In the genomic region with DNA sequence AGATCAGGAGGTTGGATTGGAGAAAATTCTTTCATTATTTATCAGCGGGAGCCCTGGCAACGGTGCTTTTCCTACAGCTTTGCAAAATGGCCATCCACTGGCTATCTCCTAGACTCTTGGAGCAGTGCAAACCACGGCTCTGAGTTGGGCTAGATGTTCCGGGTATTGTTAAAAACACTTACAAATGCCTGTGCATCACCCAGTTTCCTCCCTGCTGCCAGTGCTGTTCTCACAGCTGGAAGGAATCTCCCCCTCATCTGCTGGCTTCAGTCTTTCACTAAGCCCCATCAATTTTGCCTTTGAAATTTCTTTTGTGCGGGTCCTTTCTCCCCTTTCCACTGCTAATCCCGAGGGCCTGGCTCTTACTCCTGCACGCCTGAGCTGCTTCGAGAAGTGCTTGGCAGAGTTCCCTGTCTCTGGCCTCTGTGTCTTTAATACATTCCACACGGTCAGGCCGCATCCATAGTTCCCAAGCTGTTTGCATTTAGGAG, we compare ENCODE assay signal across 9 mouse cellular contexts.
DNase-seq lines count a peak whose midpoint lies in the region; ATAC-seq and TF ChIP-seq lines count a peak whose summit lies in the region.
"Had no signal": no experiment of that assay in that cellular context is flagged by ENCODE, and none has a peak within 500 bp of the region (broad histone marks: within the 10 kb centered on the region; RNA-seq: fewer than 3 reads in every experiment).

No protein-coding gene starts in this region.

- WGBS in forebrain, embryonic 15.5 days = 6% methylated on average over 10 of the region's 10 CpGs
- WGBS in midbrain, postnatal 0 days = 13% methylated on average over 10 of the region's 10 CpGs

- H3K4me2 ChIP-seq in forebrain, embryonic 15.5 days (replicated peaks) = no peak overlapping the region
- no peak overlapping the region for H3K4me2 ChIP-seq in midbrain, postnatal 0 days (ENCODE audit: low read depth, low read length, poor library complexity, severe bottlenecking)

- no peaks in the 10 kb centered on the region for H3K36me3 ChIP-seq in forebrain, embryonic 15.5 days
- H3K36me3 ChIP-seq in midbrain, postnatal 0 days (ENCODE audit: insufficient read depth, low read length) = no peaks in the 10 kb centered on the region

- H3K27me3 ChIP-seq in forebrain, embryonic 15.5 days = no peaks in the 10 kb centered on the region
- H3K27me3 ChIP-seq in midbrain, postnatal 0 days (ENCODE audit: insufficient read depth, low read length) = no peaks in the 10 kb centered on the region

- peak; percentile 30 for DNase-seq in adrenal gland, postnatal 10 days
- DNase-seq in adrenal gland, postnatal 36 days = no peak
- DNase-seq in cerebellum, adult 11-12 months = peak; percentile 45
- peak; percentile 71 for DNase-seq in kidney, postnatal 10 days
- peak; percentile 87 for DNase-seq in midbrain, postnatal 0 days (ENCODE audit: low spot score)
- no peak for DNase-seq in layer of hippocampus, adult 8-10 months (ENCODE audit: low spot score in 2 of 2)

- H3K27ac ChIP-seq in forebrain, embryonic 15.5 days (replicated peaks) = peak overlapping the region; percentile 65
- peak overlapping the region; percentile 49; the same call in 1 of the 2 replicates for H3K27ac ChIP-seq in midbrain, postnatal 0 days (ENCODE audit: low read depth, low read length)
- H3K27ac ChIP-seq: macrophage had no signal

- no peak for TF ChIP-seq CTCF in midbrain, postnatal 0 days (IDR thresholded peaks at IDR 0.05)

- no peak overlapping the region for H3K4me3 ChIP-seq in forebrain, embryonic 15.5 days
- H3K4me3 ChIP-seq in midbrain, postnatal 0 days (ENCODE audit: low read depth, low read length) = no peak overlapping the region

- ATAC-seq in forebrain, embryonic 15.5 days (replicated peaks) = peak; percentile 72
- ATAC-seq in midbrain, postnatal 0 days (ENCODE audit: low FRiP score) = no peak
- no peak for ATAC-seq in CD4-positive, CD25-positive, alpha-beta regulatory T cell, adult 4 months

- peaks cover 18% of the 10 kb centered on the region for H3K4me1 ChIP-seq in forebrain, embryonic 15.5 days
- peaks cover 12% of the 10 kb centered on the region for H3K4me1 ChIP-seq in midbrain, postnatal 0 days (ENCODE audit: insufficient read depth, low read length)

- H3K9me3 ChIP-seq in forebrain, embryonic 15.5 days = no peaks in the 10 kb centered on the region
- no peaks in the 10 kb centered on the region for H3K9me3 ChIP-seq in midbrain, postnatal 0 days (ENCODE audit: low read length)

- no peak overlapping the region for H3K9ac ChIP-seq in forebrain, embryonic 15.5 days (replicated peaks)
- H3K9ac ChIP-seq in midbrain, postnatal 0 days (replicated peaks; ENCODE audit: low read length, poor library complexity, severe bottlenecking) = no peak overlapping the region

Comparison
In these comparisons a context has a peak if more than half of its experiments do, and no peak if none do; other contexts are left out.
1. DNase-seq: peak in adrenal gland, postnatal 10 days (single experiment), cerebellum, adult 11-12 months (single experiment), kidney, postnatal 10 days (single experiment) and midbrain, postnatal 0 days (single experiment); none in adrenal gland, postnatal 36 days (0 of 2) and layer of hippocampus, adult 8-10 months (0 of 2).